Mouse (Mus musculus) gastrocnemius, adult 8-10 months (tissue): ENCODE results near the gene Gbp2. TPM values are rescaled to one million over a fixed set of nuclear protein-coding genes. Genes with fewer than 3 reads are reported as not detected.
"Not testable (repeated sequence)": the region's sequence is repeated elsewhere in the genome, so short reads cannot be mapped to it uniquely, and the experiment has no call there.

Experiments
- DNase-seq, 2 experiments: peaks; one replicate each; pipeline ENCODE4 v3.0.0; 2022; ENCODE audit warnings: low spot score in 2 of 2
- total RNA-seq, 4 experiments: library from RNA; stranded (reverse); gene quantifications; 2 replicates each; pipeline ENCODE4 v1.2.4; 2022

Gbp2 gene
- 1 to 10 TPM; 2.1 to 3.7 (median 2.8) TPM for total RNA-seq

DNA sequence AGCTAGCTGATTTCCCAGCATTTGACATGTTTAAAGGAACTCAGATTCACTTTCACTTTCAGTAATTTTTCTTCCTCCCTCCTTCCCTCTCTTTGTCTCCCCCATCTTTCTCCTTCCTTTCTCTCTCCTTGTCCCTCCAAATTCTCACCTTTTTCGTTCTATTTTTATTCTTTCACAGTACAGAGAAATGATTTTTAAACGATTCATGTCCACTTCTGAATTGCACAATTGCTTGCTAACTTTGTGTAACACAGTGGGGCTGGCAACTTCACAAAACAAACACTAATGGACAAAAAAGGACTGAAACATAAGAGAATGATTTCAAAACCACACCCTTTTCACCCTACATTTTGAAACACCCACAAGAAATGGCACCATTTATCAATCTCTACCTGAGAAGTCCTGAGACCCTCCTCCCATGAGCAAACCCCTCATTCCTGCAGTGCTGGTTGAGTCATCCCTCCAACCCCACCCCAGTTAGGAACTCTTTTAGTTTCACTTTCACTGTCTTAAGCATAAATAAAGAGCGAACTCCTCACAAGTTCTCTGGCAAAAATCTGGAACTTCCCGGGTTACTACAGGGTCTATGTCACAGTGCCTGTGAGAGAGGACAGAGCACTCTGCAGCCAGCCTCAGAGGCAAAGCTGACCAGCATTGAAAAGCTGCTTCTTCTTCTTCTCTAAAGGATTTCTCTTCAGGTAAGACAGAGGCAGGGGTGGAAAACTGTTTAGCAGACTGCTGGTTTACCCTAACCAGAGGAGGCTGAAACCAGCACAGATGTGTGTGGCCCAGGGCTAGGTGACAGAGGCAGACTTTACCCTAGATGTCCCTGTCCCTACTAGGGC lies at the start of gene Gbp2:
TSS of gene Gbp2 (plus strand) at position 492 of the 845 bp plus-strand sequence.
- DNase-seq, result peak in 1 of 2 experiments; percentile 7

DNA sequence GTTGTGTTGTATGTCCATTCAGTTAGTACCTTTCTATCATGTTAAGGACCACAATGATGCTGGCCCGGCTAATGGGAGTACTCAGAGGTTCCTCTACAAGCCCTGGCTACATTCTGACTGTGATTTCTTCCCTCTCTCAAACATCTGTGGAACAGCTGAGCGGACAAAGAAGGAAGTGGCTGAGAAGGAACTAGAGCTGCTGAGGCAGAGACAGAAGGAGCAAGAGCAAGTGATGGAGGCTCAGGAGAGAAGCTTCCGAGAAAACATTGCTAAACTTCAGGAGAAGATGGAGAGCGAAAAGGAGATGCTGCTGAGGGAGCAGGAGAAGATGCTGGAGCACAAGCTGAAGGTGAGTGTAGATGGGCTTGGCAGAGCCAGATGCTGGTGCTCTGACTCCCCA lies 49.7 kb upstream of the Gbp2 start:
- DNase-seq, result no peak

DNA sequence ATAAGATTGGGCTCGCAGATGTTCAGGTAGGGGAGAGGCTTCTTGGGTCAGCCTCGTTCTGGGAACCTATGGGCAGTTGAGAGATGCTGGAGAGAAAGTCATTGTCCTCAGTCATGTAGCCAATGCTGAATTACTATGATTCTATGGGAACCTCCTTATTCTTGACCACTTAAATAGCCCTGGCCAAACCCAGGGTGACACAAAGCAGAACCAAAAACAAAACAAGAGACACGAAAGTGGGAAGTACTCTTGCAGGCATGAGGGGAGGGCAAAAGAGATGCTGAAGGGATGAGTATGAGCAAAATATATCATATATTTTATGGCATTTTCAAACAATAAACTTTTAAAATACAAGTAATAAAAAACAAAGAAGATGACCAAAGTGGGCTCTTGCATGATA lies 43.3 kb upstream of the Gbp2 start:
- DNase-seq, result no peak

DNA sequence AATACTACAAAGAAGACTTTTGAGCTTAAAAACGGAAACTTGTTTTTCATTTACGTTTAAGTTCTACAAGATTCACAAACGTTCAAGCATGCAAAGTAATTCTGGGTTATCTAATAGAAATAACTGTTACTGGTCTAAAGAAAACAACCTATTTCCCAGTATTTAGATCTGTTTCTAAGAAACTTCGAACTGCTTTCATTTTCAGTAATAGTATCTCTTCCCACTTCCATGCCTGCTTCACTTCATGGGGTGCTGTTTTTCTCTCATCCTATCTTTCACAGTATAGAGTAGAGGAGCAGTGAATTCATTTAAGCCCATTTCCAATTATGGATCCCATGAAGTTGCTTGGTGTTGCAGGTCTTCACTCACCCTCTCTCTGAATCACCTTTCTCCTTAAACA lies 42.1 kb upstream of the Gbp2 start:
- no peak for DNase-seq

DNA sequence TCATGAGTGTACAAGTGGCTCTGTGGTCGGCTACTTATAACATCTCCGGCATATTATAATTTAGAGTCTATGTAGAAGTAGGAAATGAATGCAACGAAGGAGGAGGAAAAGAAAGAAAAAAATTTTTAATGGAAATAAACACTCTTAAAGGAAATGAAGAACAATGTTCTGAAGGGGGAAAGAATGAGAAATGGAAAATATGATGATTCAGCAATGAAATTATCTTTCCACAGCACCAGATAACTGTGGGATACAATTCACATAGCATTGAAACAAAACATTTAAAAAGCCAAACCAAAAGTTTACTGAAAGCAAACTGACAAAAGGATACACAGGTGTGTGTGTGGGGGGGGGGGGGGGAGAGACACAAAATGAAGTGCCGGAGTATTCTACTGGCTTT lies 37.3 kb upstream of the Gbp2 start:
- DNase-seq, result no peak

DNA sequence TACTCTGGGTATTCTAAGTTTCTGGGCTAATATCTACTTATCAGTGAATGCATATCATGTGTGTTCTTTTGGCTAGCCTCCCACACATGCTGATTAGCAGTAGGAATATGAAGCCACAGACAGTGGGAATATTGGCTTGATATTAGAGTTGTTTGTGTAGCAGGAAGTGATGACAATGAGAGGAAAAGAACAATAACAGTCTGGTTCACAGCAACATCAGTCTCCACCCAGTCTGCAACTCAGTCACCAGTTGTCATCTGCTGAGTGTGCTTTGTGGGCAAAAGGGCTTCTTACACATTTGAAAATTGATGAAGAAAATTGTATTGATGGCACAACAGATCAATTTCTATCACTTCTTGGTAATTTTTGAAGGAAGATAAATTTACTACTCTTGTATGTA lies 33.0 kb upstream of the Gbp2 start:
- DNase-seq, result no peak

DNA sequence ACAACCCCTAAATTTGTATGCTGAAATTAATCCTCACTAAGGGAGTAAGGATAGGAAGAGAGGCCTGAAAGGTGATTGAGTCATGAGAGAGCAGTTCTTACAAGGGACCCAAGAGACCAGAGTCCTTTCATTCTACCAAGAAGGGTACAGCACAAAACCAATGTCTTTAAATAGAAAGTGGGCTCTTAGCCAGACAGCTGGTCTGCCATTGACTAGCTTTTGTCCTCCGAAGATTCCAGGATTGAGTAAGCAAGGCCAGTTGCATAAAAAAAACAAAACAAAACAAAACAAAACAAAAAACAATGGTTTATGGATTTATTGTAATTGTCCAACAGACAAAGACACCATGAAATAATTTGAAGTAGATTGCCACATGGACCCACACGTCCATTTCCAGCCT lies 31.5 kb upstream of the Gbp2 start:
- DNase-seq, result no peak

DNA sequence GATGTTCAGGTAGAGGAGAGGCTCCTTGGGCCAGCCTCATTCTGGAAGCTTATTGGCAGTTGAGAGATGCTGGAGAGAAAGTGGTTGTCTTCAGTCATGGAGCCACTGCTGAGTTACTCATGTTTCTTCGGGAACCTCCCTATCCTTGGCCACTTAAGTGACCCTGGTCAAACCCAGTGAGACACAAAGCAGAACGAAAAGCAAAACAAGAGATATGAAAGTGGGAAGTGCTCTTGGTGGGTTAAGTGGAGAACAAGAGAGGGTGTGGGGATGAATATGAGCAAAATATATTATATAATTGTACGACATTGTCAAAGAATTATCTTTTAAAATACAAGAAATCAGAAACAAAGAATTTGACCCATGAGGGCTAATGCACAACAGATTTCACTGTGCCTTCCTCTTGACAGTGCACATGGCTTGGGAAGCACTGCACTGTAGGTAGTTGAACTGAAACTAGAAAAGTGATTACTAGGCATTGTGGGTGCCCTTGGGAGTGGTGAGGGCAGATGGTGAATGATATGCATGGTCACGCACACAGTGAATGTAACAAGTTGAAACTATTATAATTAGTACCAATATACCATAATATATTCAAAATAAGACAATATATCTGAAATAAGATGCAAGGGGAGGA lies 29.9 kb upstream of the Gbp2 start:
- no peak for DNase-seq

DNA sequence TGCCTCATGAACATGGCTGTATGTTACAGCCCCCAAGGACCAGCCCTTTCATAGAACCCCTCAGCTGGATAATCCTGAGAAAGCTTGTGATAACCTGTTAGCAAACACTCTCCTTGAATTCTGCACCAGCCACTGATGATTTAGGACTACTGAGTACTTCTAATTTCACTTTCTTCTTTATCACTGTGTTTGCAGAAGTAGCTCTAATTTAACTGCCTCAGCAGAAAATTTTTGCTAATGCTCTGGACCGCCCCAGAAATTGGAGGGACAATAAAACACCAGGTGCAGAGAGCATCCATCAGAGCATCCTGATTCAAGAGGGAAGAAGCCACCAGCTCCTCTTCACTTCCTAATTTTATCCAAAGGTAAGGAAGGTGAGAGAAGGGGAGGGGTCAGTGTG lies 25.9 kb upstream of the Gbp2 start, which contains the start of gene Gbp2b:
TSS of gene Gbp2b (plus strand) at position 301 of the 400 bp plus-strand sequence.
- no peak for DNase-seq

DNA sequence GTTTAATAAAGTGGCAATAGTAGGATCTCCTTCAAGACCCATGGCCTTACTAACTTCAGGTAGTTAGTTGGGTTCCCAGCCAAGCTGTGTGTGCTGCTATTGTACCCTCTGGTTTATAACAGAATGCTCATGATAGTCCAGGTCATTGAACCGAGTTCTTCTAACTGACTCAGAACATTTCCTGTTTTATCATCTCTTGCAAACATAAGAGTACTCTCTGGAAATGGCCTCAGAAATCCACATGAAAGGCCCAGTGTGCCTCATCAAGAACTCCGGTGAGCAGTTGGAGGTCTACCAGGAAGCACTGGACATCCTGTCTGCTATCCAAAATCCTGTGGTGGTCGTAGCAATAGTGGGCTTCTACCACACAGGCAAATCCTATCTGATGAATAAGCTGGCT lies 22.5 kb upstream of the Gbp2 start:
- DNase-seq, result no peak

DNA sequence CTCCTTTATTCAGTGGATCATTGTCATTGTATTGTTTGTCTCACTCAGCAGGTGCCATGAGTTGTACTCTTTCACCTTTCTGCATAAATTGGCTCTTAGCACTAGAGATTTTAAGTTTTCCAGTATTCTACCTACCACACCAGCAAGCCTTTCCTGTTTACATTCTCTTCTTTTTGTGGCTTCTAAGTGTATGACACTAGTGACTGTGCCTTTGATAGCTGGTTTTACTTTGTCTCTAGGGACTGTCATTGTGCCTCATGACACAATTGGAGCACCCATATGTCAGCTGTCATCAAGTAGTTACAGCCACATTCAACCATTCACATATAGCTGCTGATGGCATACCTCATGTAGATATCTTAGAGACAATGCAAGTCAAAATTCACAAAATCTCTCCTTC lies 18.7 kb upstream of the Gbp2 start:
- no peak for DNase-seq

DNA sequence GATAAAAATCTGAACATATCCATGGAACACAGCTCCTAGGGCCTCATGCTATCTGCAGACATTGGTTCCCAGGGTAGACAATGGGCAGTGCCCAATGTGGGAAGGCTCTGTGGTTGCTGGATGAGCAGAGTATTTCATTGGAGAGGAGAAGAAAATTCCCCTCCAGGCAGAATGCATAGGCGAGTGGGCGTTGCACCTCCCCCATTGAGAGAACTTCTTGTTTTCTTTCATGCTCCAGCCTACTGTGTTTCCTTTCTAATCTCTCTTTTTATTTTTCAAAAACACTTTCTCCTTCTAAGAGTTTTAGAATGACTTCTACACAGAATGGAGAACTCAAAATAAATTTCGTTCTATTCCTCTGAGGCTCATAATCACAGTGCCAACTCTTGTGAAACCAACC lies 1.7 kb upstream of the Gbp2 start:
- no peak for DNase-seq

DNA sequence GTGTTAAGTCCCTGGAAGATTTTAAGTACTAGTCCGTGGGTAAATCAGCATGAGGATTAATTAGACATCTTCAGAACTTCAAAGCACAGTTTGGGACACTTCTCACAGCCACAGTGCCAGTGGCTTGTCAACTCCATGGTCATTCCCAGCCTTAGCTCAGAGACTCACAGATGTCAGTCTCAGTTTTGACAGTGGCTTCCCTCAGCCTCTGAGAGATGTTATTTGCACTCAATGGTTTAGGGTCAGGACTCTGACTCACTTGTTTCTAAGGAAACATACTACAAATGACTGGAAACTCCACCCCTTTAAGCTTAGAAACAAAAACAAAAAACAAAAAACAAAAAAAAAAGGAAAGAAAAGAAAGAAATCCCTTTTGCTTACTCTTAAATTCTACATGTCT lies 796 bp upstream of the Gbp2 start:
- no peak for DNase-seq

DNA sequence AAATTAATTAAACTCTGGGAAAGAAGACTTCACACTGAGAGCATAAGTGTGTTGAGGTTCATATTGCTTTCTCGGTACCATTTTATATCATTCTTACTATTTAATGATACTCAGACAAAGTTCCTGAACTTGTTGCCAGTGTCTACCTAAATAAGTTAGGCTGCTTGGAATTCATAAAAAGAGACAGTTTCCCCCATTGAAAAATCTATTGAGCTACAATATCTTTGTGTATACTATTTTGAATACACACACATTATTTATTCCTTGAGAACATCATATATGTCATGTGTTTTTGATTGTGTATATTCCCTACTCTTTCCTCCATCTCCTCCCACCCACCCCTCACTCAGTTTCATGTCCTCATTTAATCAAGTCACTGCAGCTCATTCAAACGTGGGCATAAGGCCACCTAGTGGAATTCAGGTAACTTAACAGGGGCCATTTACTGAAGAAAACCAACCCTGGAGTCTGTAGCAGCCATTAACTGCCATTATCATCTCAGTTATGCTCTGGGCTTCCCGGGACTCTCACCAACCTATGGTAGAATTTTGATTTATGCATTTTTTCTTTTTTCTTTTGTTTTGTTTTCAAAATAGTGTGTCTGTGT lies 657 bp downstream of the Gbp2 start:
- DNase-seq, result no peak

DNA sequence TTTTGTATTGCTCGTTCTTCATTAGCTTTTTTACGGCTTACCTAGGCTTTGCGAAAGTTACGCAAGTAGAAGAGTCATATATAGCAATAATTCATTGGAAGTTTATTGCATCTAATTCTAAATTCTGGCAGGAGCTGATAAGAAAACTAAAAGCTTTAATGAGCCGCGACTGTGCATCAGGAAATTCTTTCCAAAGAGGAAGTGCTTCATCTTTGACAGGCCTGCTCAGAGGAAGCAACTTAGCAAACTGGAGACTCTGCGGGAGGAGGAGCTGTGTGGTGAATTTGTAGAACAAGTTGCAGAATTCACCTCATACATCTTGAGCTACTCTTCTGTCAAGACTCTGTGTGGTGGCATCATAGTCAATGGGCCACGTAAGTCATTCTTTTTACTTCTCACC lies 10.0 kb downstream of the Gbp2 start:
- no peak for DNase-seq

DNA sequence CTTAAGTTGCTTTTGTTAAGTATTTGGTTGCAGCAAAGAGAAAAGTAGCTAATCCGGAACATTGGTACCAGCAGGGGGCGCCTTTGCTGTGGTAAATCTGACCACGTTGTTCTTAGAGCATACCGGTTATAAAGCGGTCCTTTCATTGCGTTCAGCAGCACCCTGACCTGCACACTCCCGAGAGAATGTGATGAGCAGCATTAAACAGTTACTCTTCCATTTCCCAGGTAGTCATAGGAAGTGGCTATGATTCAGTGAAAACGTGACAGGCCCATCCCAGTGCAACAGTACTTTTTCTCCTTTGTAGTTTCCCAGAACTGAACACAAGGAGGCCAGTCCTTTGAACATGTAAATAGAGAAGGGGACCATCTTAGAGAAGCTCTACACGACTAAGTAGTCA lies 19.8 kb downstream of the Gbp2 start:
- DNase-seq, result peak; percentile 18 to 43

DNA sequence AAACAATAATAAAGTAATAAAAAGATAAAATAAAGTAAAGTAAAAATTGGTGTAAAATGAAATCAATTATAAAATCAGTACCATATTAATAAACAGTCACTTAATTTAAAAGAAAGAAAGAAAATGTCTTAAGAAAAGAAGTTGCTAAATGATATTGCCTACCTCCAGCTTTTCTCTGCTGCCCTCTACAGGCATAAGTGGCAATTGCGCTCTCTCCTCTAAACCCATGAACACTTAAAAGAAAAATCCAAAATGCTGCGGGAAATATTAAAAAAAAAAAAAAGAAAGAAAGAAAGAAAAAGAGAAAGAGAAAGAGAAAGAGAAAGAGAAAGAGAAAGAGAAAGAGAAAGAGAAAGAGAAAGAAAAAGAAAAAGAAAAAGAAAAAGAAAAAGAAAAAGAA lies 25.5 kb downstream of the Gbp2 start:
- peak; percentile 10 to 27 for DNase-seq

DNA sequence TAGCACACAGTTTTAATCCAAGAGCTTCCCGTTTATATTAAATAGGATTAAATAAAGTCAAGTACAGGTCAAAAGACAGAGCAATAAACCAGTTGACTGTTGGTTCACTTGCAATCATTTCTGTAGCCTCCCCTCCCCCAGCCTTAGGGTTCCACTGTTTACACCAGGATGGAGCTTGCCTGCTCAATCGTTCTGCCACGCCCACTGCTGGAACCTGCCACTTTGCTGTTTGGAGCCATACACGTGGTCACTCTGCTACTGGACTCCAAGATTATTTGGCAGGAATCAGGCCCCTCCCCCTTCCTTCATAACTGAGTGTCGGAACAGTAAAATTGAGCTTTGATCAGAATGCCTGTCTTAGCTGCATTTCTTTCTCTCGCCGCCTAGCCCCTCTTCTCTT lies 27.4 kb downstream of the Gbp2 start:
- DNase-seq, result not testable (repeated sequence)

DNA sequence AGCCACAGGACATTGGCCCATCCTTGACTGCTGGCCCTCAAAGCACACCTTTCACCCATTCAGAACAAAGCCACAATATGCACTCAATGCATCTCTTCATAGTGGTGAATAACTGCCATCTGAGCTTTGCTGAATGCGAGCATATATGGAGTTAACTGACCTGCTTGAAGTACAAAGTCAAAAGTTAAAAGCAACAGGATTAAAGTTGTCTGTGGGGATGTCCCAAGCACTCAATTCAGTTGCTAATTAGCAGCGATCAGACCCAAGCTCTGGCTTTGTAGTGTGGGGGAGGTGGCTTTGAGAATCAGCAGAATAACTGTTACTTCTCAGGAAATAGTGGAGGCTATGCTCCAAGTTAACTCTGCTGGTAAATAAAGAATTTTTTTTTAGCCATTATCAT lies 29.8 kb downstream of the Gbp2 start:
- DNase-seq, result no peak

DNA sequence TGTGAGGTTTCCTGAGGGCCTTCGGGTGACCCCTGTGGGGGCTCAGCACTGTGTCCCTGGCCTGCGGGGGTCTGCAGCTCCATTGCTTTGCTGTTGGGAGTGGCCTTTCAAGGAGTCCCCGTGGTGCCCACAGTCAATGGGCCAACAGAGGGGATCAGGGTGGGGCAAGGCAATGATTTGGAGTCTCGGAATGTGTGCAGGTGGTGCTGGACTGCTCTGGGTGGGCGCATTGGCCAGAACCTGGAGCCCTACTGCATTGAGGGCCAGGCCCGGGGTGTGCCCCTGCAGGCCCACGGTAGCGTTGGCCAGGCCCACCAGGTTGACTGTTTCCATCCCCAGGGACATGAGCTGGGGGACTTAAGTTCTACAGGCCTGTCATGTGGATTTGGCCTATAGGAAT lies 44.3 kb downstream of the Gbp2 start:
- no peak for DNase-seq

DNA sequence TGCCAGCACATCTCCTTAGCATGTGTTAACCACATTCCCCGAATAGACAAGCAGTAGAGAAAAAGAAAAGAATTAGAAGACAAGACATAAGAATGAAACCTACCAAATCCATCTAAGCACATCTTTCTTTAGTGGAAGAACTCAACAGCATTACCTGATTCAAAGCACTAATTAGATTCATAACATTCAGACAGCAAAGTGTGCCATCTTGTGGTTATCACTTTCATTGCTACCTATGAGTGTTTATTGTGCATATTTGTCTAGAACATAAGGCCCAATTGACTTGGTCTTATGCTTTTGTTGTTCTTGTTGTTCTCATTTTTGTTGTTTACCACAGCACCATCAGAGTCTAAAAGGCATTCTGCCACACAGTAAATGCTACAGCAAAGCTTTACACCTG lies 54.2 kb downstream of the Gbp2 start:
- DNase-seq, result no peak
